Mouse (Mus musculus): ENCODE results near the gene Abi3.

GRCm38 (mm10) chr11:95809603-95810002, 32.7 kb downstream of the Abi3 start:
- TF ChIP-seq CTCF (IDR thresholded peaks at IDR 0.05) (no peak), POLR2A (IDR thresholded peaks at IDR 0.05; ENCODE audit: insufficient read depth, low read depth, low read length) (no peak), EP300 (IDR thresholded peaks at IDR 0.05; ENCODE audit: insufficient read depth, low read depth, low read length) (no peak)

Measured in heart, adult 2 months (tissue).